Mouse (Mus musculus): Measurements from ENCODE around the gene Mtf1. TPM values are rescaled to one million over a fixed set of nuclear protein-coding genes. Genes with fewer than 3 reads are reported as not detected.
A peak's percentile ranks its signal among the peaks of the same experiment; 100 is the strongest.

Mtf1 gene
- total RNA-seq, 2 experiments from 2014 or later: 30.0 to 35.8 TPM

DNA sequence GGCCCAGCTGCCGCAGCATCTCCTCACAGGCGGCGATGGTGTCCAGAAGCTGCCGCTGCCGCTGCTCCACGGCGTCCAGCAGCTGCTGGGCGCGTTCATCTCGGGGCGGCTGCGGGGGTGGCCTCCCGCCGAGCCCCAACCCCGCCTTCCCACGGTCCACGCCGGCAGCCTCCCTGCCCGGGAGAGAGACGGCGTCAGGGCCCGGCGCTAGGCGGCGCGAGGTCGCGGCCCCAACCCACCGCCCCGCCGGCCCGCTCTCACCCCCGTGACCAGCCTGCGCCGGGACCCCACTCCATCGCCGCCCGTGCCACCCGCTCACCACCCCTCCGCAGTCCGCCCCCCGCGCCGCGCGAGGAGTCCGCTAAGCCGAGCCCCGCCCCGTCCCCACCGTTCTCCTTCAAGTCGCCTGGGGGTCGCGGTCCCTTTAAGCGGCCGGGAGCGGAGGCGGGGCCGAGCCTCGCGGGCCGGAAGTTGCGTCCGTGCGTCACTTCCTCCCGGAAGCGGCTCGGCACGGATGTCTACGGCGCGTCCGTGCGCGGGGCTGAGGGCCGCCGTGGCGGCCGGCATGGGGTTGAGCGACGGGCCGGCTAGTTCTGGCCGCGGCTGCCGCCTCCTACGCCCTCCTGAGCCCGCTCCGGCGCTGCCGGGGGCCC lies 48.5 kb downstream of the Mtf1 start, which contains the start of gene Yrdc:
Yrdc (plus strand) TSS at position 419 of the 653 bp plus-strand sequence.
- ATAC-seq (replicated peaks; ENCODE audit: poor library complexity): peak; percentile 82

DNA sequence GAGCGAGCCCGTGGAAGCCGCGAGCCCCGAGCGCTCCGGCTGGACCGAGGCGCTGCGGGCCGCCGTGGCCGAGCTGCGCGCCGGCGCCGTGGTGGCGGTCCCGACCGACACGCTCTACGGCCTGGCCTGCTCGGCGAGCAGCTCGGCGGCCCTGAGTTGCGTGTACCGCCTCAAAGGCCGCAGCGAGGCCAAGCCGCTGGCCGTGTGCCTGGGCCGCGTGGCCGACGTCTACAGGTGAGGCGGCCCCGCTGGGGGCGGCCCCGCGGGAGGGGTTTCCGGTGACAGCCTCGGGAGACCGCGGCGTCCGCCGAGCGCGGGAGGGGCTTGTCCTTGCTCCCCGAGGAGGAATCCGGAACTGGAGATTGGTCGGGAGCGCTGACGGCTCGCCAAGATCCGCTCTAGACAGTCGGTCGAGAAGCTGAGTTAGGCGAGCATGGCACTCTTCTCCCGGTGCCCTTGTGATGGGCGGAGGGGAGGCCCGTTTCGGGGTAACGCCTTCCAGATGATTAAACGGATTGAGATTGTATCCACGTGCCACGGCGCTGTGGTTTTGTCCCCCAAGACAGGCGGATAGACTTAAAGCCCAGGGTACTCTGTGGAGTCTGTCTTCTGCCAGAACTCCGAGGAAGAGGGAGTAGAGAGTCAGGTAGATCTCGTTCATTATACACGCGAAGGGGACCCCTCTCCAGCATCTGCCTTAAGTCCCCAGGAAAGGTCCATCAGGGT lies 49.2 kb downstream of the Mtf1 start, which contains the start of gene 1110065P20Rik:
1110065P20Rik (minus strand) TSS at position 264 of the 726 bp plus-strand sequence.
- peak; percentile 36 for ATAC-seq (replicated peaks; ENCODE audit: poor library complexity)

DNA sequence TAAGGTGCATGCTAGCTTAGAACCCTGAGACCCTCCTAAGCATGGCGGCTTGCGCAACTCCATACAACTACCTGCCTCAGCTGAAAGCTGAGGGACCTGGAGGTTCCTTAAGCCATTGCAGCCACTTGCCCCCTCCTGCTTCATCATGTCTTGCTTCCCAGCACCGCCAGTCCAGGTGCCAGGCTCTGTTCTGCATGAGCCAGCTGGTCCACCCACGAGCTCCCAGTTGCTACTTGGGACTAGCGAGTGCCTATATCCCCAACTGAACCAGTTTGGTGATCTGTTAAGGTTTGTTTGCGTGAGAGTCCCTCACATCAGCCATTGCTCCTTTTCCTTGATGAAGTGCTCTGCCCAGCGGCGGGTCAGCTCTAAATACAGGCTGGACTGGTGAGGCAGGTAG lies 54.4 kb downstream of the Mtf1 start:
- ATAC-seq (replicated peaks; ENCODE audit: poor library complexity): no peak

DNA sequence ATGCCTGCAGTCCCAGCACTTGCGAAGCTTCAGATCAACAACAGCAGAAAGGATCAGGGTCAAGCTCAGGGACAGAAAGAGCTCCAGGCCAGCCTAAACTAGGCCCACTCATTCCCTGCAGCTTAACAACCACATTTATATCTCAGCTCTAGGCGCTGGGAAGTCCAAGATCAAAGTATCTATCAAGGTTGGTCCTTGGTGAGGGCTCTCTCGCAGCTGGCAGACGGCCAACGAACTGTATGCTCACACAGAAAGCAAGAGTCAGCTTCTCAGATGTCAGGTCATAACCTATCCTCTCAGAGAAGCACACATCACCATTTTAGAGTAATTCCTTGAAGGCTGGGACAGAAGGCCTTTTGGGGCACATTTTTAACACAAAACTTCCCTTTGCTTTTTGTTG lies 56.5 kb downstream of the Mtf1 start:
- no peak for ATAC-seq (replicated peaks; ENCODE audit: poor library complexity)

DNA sequence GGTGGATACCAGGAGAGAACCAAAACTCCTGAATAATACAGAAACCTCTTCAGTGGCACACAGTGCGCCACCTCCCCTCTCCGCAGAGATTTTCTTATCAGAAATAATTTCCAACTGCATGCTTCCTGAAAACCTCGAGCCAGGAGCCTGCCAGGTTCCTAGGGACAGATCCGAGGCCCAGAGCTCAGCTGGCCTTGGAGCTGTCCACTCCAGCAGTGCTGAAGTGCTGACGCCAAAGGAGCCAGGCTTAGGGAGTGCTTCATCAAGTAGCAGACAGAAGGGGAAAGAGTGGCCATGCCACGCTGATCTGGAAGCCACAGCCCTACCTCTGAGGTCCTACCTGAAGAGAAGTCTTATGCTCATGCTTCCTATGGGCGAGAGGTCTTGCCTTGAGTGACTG lies 58.5 kb downstream of the Mtf1 start:
- ATAC-seq (replicated peaks; ENCODE audit: poor library complexity): peak; percentile 88

DNA sequence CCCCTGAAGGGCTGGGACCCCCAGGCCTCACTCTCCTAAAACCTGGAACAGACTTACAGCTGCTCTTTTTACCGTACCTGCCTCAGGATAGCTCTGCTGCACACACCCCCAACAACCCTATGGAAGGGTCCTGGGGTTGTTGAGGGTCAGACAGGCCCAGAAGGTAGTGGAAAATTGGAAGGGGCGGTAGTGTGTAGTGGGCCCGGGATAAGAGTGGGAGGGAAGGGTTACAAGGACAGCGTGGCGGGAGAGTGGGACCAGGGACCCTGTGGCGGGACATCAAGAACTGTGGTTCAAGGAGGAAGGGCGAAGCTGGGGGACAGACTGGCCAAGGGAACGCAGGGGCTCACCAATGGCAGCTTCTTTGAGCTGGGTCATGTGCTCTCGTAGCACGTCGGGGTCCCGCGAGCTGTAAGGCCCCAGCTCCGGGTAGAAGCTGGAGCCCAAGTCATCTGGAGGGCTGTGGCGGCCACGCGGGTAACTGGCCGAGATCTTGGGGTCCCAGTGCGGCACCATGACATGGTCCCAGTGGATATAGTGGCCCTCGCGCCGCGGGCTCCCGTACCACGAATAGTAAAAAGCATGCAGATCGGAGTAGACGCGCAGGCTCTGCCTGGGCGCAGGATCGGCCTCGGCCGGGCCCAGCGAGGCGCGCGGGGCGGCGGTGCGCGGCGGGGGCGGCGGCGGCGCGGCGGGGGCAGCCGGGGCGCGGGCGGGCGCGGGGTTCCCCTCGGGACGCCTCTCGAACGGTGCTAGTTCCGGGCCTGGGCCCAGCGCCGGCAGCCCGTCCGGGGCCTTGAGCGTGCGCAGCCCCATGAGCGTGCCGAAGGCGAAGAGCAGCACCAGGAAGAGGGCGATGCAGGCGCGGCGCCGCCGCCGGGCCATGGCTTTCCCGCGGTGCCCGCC lies 59.6 kb downstream of the Mtf1 start, which contains the start of gene Maneal:
Maneal (minus strand) TSS at position 889 of the 906 bp plus-strand sequence.
- no peak for ATAC-seq (replicated peaks; ENCODE audit: poor library complexity)

DNA sequence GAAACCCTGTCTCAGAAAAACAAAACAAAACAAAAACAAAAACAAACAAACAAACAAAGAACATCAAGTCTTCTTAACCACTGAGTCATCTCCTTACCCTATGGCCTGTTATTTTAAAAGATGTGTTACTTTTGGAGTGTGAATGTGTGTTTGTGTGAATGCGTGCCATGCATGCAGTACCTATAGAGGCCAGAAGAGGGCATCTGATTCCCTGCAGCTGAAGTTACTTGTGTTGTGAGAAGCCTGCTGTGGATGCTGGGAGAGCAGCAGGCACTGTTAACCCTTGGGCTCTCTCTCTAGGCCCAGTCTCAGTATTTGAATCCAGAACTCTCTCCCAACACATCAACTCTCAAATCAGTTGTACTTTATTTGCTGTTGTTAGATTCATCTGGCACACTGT lies 70.8 kb downstream of the Mtf1 start:
- ATAC-seq (replicated peaks; ENCODE audit: poor library complexity): no peak

DNA sequence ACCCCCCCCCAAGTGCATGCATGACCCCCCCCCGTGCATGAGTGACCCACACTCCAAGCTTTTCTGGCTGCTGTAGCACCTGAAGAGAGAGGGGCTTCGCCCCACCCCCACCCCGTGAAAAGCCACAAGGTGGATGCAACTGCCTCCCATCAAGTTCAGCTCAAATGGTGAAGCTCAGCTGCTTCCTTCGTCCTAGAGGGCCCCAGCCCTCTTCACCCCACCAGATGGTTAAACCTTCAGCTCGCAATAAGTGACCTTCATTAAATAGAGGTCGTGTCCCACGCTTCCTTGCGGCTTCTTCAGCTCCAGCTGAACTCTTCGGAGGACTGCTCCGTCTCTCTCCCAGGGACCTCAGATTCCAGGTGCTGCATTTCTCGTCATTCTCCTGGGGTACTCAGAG lies 78.7 kb downstream of the Mtf1 start, which contains the start of gene Epha10:
Epha10 (plus strand) TSS at position 301 of the 400 bp plus-strand sequence.
- no peak for ATAC-seq (replicated peaks; ENCODE audit: poor library complexity)

DNA sequence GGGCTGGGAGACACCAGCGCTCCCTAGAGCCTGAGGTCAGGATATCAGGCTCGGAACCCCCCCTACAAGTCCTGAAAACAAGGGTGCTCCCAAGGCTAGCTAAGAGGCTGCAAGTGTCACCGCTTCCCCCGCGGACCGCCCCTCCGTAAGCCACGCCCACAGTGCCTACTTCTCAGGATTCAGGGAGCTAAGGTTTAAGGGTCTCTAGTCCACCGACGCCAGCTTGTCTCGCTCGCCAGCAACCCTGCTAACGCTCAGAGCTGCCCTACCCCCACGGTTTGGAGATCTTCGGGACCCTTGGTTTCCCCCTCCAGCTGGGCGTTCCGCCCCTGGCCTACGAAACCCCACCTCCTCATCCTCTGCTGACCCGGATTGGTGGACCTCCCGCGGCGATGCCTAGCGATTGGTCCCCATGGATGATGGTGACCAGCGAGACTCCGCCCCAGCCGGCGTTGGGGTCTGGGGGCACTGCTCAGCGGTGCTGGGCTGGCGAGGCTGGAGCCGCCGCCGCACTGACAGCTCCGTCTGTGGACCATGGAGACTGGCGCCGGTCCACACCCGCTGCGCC lies 79.5 kb downstream of the Mtf1 start:
- ATAC-seq (replicated peaks; ENCODE audit: poor library complexity): 0 out of 2 replicates have a peak, but pooled peaks have one; percentile 18

DNA sequence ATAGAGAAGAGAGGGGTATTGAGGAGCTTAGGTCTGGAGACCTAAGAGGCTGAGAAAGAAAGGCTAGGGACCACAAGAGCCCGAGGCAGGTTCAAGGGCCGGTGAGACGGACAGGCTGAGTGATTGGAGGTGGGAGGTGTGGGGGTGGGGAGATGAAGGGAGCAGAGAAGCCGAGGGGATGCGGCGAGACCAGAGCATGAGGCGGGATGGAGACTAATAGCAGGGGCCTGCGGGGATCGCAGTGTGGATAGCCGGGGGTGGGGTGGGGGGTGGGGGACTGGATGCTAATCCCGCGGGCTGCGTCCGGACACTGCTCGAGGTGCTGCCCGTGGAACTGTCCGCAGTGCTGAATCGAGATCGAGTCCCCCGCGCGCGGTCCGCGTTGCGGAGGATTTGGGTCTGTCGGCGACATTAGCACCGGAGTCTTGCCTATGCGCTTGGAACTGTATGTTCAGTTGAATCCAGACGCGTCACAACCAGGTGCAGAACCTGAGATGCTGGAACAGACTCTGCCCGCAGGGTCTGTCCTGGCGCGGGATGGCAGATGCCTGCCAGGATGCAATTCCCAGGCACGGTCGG lies 80.3 kb downstream of the Mtf1 start:
- peak; percentile 82 for ATAC-seq (replicated peaks; ENCODE audit: poor library complexity)

DNA sequence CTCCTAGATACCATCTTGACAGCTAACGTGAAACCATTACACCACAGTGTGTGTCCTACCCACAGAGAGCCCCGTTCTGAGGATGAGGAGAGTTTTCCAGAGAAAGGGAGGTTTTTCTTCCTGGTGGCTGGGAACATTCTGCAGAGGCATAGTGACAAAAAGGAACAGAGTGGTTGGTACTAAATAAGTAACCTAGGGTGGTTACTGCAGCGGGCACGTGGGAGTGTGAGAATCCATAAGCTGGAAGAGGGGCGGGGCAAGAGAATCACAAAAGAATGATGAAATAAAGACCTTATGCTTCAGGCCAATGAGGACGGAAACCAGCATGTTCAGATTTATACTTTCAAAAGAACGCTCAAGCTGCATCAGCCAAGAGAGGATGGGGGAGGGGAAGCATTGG lies 86.8 kb downstream of the Mtf1 start:
- no peak for ATAC-seq (replicated peaks; ENCODE audit: poor library complexity)

DNA sequence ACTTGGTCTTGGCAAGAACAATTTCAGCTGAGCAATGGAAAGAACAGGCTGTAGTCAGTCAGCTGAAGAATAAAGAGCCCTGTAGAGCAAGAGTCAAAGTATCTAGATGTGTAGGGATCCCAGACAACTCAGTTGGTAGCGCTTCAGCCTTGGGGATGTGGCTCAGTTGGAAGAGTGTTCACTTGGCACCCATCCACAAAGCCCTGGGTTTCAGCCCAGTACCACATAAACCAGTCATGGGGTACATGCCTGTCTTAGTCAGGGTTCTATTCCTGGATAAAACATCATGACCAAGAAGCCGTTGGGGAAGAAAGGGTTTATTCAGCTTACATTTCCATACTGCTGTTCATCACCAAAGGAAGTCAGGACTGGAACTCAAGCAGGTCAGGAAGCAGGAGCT lies 88.0 kb downstream of the Mtf1 start:
- no peak for ATAC-seq (replicated peaks; ENCODE audit: poor library complexity)

DNA sequence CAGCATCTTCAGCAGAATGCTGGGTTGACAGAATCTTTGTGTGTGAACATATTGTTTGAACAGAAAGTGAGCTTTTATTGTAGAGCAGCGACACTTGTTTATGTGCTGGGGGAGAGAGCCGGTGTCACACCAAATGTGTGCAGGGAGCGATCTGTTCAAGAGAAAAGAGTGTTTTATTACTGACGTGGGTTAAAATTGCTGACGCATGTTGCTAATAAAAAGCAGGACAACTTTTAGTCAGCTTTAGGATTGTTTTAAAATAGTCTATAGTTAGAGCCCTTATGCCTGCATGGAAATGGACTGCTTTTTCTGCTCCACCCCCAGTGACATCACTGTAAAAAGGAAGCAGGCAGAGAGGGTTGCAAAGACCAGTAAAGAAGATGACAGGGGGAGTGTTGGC lies 88.9 kb downstream of the Mtf1 start:
- ATAC-seq (replicated peaks; ENCODE audit: poor library complexity): no peak

DNA sequence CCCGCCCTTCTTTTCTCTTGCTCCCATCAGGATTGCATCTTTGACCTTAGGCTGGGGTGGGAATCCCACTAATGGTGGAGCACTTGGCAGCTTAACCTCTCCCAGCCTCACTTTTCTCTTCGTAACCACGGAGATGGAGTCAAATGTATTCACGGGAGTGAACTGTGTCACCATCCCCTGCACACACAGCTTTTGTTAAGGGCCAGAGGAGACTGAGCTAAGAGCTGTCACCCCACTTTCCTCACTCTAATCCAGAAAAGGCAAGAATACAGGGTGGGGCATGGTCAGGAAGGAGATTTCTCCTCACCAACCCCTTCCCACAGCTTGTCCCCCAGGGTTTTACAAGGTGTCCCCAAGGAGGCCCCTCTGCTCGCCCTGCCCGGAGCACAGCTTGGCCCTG lies 91.9 kb downstream of the Mtf1 start:
- ATAC-seq (replicated peaks; ENCODE audit: poor library complexity): no peak

DNA sequence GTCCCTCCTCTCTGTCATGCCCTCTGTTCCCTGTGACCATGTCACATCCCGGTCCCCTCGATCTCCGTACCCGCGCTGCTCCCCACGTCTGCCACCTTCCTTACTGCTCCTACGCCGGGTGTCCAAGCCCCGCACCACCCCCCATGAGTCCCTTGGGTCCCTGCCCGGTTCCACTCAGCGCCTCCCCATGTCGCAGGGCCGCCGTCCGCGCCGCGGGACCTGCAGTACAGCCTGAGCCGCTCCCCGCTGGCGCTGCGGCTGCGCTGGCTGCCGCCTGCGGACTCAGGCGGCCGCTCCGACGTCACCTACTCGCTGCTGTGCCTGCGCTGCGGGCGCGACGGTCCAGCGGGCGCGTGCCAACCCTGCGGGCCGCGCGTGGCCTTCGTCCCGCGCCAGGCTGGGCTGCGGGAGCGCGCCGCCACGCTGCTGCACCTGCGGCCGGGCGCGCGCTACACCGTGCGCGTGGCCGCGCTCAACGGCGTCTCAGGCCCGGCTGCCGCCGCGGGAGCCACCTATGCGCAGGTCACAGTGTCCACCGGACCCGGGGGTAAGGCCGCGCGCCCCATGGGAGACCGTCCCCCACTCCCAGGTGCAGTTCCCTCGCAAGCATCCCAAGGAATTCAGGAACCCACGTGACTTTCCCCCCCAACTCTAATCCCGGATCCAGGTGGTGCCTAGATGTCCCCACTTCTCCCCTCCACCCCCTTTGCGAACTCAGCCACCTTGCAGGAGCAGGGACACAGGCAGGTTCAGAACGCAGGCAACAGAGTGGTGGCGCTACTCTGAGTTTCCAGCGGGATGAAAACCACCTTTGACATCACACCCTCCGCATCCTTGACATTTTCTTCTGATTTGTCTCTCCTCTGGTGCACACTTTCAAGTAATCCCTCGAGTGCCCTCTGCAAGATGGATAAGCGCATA lies 92.9 kb downstream of the Mtf1 start:
- 0 out of 2 replicates have a peak, but pooled peaks have one; percentile 31 for ATAC-seq (replicated peaks; ENCODE audit: poor library complexity)

DNA sequence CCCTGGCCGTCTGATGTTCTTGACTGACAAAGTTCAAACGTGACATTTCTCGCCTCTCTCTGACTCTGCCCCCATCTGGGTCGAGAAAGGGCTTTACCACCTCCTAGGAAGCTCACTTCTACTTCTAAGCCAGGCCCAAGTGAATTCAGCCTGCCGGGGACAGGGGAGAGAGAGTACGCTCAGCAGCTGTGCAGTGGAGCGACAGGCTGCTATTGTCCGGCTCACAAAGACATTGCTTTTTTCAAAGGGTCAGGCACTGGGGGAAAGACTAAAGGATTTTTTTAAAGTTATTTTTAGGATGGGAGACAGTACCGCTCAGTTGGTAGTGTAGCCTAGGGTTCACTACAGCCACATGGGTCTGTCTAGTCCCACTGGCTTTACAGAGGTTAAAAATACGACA lies 96.5 kb downstream of the Mtf1 start:
- no peak for ATAC-seq (replicated peaks; ENCODE audit: poor library complexity)

Measured in megakaryocyte progenitor cell, adult 5-6 weeks (primary cell).